27 mouse cellular contexts compared by ENCODE assay signal in genomic region chr3:107733329-107733728, GRCm38 (mm10). TPM values are rescaled to one million over a fixed set of nuclear protein-coding genes. Genes with fewer than 3 reads are reported as not detected.
DNase-seq lines count a peak whose midpoint lies in the region; ATAC-seq lines count a peak whose summit lies in the region.
"Had no signal": no experiment of that assay in that cellular context is flagged by ENCODE, and none has a peak within 500 bp of the region (broad histone marks: within the 10 kb centered on the region; RNA-seq: fewer than 3 reads in every experiment).

No protein-coding gene starts in this region.

- H3K36me3 ChIP-seq in heart, embryonic 13.5 days: no peaks in the 10 kb centered on the region
- no peaks in the 10 kb centered on the region for H3K36me3 ChIP-seq in kidney, embryonic 16.5 days (ENCODE audit: insufficient read depth, low read length)
- H3K36me3 ChIP-seq: embryonic facial prominence, embryonic 12.5 days; embryonic facial prominence, embryonic 15.5 days; heart, embryonic 15.5 days; hindbrain, embryonic 10.5 days; hindbrain, embryonic 13.5 days; intestine, embryonic 15.5 days had no signal

- H3K4me2 ChIP-seq in heart, embryonic 13.5 days: no peak overlapping the region
- no peak overlapping the region for H3K4me2 ChIP-seq in kidney, embryonic 16.5 days (replicated peaks; ENCODE audit: low read depth, low read length)
- H3K4me2 ChIP-seq: embryonic facial prominence, embryonic 12.5 days; embryonic facial prominence, embryonic 15.5 days; forebrain, embryonic 13.5 days; heart, embryonic 15.5 days; hindbrain, embryonic 13.5 days; intestine, embryonic 15.5 days had no signal

- peak overlapping the region; percentile 6 for H3K27ac ChIP-seq in heart, embryonic 13.5 days (replicated peaks)
- H3K27ac ChIP-seq in kidney, embryonic 16.5 days (ENCODE audit: low read length): no peak overlapping the region
- H3K27ac ChIP-seq: embryonic facial prominence, embryonic 12.5 days; embryonic facial prominence, embryonic 15.5 days; forebrain, embryonic 13.5 days; heart, embryonic 15.5 days; hindbrain, embryonic 10.5 days; hindbrain, embryonic 13.5 days; intestine, embryonic 15.5 days had no signal

- no peak for DNase-seq in heart, postnatal 4 days
- no peak for DNase-seq in kidney, adult 18-20 months
- peak; percentile 72 for DNase-seq in 3T3-L1 (ENCODE audit: low read depth, low spot score)
- peak; percentile 70 for DNase-seq in Muller cell, postnatal 12 days (ENCODE audit: inconsistent ontology term)
- DNase-seq in right cerebral cortex, postnatal 36 days (ENCODE audit: low spot score in 2 of 2): no peak
- DNase-seq: adrenal gland, adult 2 months; adrenal gland, postnatal 14 days; cerebellum, adult 11 months; cerebellum, adult 2 months; cerebellum, adult 9-11 months; cerebellum, postnatal 25 days; gastrocnemius, postnatal 25 days; heart, adult 18-20 months; kidney, adult 11 months had no signal

- 68% methylated on average over 1 of the region's 1 CpGs for WGBS in heart, embryonic 13.5 days
- WGBS in kidney, embryonic 16.5 days: 87% methylated on average over 1 of the region's 1 CpGs

- H3K9ac ChIP-seq in heart, embryonic 13.5 days: no peak overlapping the region
- no peak overlapping the region for H3K9ac ChIP-seq in kidney, embryonic 16.5 days (replicated peaks; ENCODE audit: low read length)
- H3K9ac ChIP-seq: embryonic facial prominence, embryonic 12.5 days; embryonic facial prominence, embryonic 15.5 days; forebrain, embryonic 13.5 days; heart, embryonic 15.5 days; hindbrain, embryonic 13.5 days; intestine, embryonic 15.5 days had no signal

- no peaks in the 10 kb centered on the region for H3K9me3 ChIP-seq in heart, embryonic 13.5 days
- no peaks in the 10 kb centered on the region for H3K9me3 ChIP-seq in kidney, embryonic 16.5 days (ENCODE audit: low read length)
- H3K9me3 ChIP-seq: embryonic facial prominence, embryonic 12.5 days; embryonic facial prominence, embryonic 15.5 days; forebrain, embryonic 13.5 days; heart, embryonic 15.5 days; hindbrain, embryonic 10.5 days; hindbrain, embryonic 13.5 days; intestine, embryonic 15.5 days had no signal

- peaks cover 22% of the 10 kb centered on the region for H3K4me1 ChIP-seq in heart, embryonic 13.5 days
- no peaks in the 10 kb centered on the region for H3K4me1 ChIP-seq in kidney, embryonic 16.5 days (ENCODE audit: insufficient read depth, low read length)
- H3K4me1 ChIP-seq: forebrain, embryonic 13.5 days; hindbrain, embryonic 10.5 days; hindbrain, embryonic 13.5 days; intestine, embryonic 15.5 days had no signal

- no peak for ATAC-seq in heart, embryonic 13.5 days (ENCODE audit: extremely low read depth, insufficient number of reproducible peaks, low FRiP score, low TSS enrichment)
- ATAC-seq in kidney, embryonic 16.5 days (ENCODE audit: low FRiP score, low TSS enrichment): peak; percentile 49; the same call in 1 of the 2 replicates
- ATAC-seq: forebrain, embryonic 13.5 days; forebrain, embryonic 16.5 days; hindbrain, embryonic 16.5 days; intestine, embryonic 15.5 days; Patski had no signal

- H3K27me3 ChIP-seq in heart, embryonic 13.5 days (replicated peaks): no peaks in the 10 kb centered on the region
- H3K27me3 ChIP-seq in kidney, embryonic 16.5 days (ENCODE audit: insufficient read depth, low read length): no peaks in the 10 kb centered on the region
- H3K27me3 ChIP-seq: embryonic facial prominence, embryonic 12.5 days; embryonic facial prominence, embryonic 15.5 days; forebrain, embryonic 13.5 days; heart, embryonic 15.5 days; hindbrain, embryonic 13.5 days; intestine, embryonic 15.5 days; Patski had no signal

- H3K4me3 ChIP-seq in heart, embryonic 13.5 days: no peak overlapping the region
- H3K4me3 ChIP-seq in kidney, embryonic 16.5 days (ENCODE audit: low read length): no peak overlapping the region
- H3K4me3 ChIP-seq: embryonic facial prominence, embryonic 12.5 days; embryonic facial prominence, embryonic 15.5 days; erythroblast, embryonic 14.5 days; forebrain, embryonic 13.5 days; heart, embryonic 15.5 days; hindbrain, embryonic 10.5 days; hindbrain, embryonic 13.5 days; intestine, embryonic 15.5 days had no signal

RNA-seq across cellular contexts. Expression of gene Csf1, which starts 26.9 kb away (rescaled TPM):
- 8.3 and 11.6 TPM in 2 replicates for polyA plus RNA-seq in heart, embryonic 13.5 days (2015; fragmentation: Nextera tagmentation; extraction: Ambion mirVana)
- total RNA-seq in heart, postnatal 4 days (2021): 10 to 100 TPM; 14.8 to 15.4 TPM
- polyA plus RNA-seq in kidney, embryonic 16.5 days (2015; fragmentation: Nextera tagmentation; extraction: Ambion mirVana): 9.0 and 9.4 TPM in 2 replicates

RNA-seq across cellular contexts. Expression of gene Ahcyl1, which starts 37.0 kb away (rescaled TPM):
- 45.8 and 48.9 TPM in 2 replicates for polyA plus RNA-seq in heart, embryonic 13.5 days (2015; fragmentation: Nextera tagmentation; extraction: Ambion mirVana)
- 10 to 100 TPM; 92.0 to 95.7 TPM for total RNA-seq in heart, postnatal 4 days (2021)
- 95.7 and 96.1 TPM in 2 replicates for polyA plus RNA-seq in kidney, embryonic 16.5 days (2015; fragmentation: Nextera tagmentation; extraction: Ambion mirVana)

Comparison
In these comparisons a context has a peak if more than half of its experiments do, and no peak if none do; other contexts are left out.
1. DNase-seq: peak in 3T3-L1 (single experiment) and Muller cell, postnatal 12 days (single experiment); none in heart, postnatal 4 days (single experiment), kidney, adult 18-20 months (single experiment) and right cerebral cortex, postnatal 36 days (0 of 2).